Mouse (Mus musculus): ENCODE measurements at regions not wholly inside any gene's neighbourhood (a gene's known extent, or its start where the extent isn't known, plus 50 kb on each side); places are given as distances from the start of the nearest gene placed in this dataset.

DNA sequence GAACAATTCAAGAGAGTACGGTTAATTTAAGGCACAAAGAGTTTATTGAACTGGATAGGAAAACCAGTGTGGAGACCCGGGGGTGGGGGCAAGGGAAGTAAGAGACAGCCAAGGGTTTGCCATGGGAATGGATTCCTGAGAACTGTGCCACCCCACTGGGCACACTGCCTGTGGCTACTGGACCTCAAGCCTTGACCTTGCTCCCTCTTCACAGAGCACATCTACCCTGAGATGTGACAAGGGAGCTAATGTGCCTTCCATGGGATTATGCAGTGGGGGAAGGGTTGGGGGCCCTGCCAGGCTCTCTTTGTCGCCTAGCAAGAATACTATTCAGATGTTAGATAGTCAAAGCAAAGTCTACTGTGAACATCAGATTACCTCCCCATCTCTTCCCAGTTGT lies 294.2 kb upstream of the Stt3b start:
- DNase-seq (ENCODE audit: extremely low spot score in 1 of 2, low spot score in 1 of 2): peak; percentile 49 to 65

DNA sequence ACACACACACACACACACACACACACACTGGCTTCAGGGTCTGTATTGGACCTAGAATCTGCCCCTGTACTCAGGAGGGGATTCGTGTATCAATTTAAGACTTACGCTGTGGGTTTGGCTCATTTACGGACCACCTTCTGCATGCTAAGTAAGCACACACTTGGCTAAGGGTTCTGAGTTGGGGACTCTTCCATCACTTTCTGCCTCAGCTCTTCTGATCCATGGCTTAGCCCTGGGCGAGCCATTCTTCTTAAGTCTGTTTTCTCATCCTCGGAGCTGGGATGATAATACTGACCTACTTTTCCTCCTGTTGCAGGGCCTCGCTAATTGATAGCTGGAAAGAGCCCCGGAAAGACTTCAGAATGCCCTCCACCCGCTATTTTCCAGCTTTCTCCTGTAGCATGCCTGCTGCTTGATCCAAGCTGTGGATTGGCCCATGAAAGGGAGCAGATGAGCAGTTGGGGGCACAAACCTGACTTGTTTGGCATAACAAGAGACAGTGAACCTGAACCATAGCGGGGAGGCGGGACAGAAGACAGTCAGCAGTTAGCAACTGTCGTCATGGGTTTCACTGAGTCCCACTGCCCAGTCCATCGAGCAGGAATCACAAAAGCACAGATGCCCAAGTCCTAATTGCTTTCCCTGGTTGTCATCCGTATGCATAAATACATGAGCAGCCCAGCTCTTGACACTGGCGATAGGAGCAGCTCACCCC lies 294.9 kb upstream of the Stt3b start:
- no peak for DNase-seq (ENCODE audit: extremely low spot score in 1 of 2, low spot score in 1 of 2)

DNA sequence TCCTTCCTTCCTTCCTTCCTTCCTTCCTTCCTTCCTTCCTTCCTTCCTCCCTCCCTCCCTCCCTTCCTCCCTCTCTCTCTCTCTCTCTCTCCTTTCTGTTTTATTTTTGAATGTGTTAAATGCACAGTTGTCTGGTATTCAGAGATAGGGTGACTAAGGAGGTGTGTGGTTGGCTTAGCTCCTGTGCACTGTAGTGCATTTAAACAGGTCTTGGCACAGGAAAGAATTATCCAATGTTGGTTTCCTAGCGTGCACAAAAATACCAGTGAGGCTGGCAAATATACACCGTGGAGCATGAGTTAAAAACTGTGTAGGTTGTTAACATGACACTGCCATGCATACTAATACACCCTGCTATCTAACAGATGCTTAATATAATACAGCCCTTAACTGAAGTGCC lies 297.7 kb upstream of the Stt3b start:
- peak in 1 of 2 experiments; percentile 22 for DNase-seq (ENCODE audit: extremely low spot score in 1 of 2, low spot score in 1 of 2)

DNA sequence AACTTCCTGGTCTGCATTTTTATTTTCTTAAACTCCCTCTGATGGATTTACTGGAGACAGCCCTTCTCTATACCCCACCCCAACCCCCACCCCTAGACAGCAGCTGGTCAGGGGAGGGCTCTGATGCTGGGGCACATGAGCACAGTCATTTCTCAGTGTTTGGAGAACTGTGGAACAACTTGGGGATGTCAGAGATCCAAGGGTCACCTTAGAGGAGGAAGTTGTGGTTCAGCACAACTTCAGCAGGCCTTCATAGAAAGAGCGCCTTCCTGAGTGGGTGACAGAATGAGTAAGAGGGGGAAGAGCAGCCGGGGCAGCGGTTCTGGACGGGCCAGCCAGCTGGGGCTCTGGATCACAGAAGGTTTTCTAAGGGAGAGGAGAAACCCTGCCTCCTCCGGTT lies 298.2 kb upstream of the Stt3b start:
- DNase-seq (ENCODE audit: extremely low spot score in 1 of 2, low spot score in 1 of 2): no peak

DNA sequence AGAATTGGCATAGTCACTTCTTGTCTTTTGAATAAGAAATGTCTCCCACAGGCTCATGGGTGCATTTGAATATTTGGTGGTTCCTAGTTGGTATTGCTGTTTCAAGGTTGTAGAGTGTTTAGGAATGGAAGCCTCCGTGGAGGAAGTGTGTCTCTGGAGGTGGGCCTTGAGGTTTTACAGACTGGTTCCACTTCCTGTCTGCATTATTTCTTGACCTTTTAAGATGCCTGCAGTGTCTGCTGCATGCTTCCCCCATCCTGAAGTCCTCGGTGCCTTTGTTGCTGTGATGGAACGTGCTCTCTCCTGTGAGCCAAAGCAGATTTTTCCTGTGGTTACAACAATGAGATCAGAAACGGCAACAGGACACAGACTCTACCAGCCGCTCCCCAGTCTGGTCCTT lies 299.4 kb upstream of the Gadl1 start:
- no peak for DNase-seq (ENCODE audit: extremely low spot score in 1 of 2, low spot score in 1 of 2)

DNA sequence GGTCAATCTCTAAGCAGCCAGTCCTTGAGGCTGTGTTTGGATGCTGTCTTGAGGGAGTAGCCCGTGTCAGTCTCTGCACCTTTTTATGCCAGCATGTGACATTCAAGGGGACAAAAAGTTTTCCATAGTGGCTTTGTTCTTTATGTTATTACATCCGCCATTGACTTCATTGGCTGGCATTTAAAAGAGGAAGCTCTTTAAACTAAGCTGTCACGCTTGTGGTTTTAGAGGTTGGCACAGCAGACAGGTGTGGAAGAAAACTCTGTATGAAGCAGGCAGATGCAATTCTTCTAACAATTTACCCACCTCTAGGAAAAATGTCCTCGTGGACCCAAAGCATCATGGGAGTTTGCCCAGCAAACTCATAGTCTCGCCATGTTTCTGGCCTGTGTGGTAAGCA lies 297.5 kb upstream of the Gadl1 start:
- no peak for DNase-seq (ENCODE audit: extremely low spot score in 1 of 2, low spot score in 1 of 2)

DNA sequence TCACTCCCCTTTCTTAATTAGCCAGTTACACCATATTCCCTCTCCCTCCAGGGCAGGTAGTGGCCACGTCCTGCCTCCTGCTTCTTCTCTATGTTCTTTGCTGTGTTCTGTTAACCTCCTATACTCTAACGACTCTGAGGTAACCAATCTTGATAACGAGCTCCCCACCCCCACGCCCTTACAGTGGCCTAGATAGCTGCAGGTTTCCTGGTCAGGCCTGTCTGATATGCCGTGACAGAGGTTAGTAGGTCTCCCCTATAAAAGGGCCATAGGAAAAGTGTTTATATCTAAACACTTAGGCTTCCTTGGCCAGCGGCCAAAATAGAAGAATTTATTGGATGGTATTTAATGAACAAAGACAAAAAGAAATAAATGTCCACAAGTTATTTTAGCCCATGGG lies 296.3 kb upstream of the Gadl1 start:
- no peak for DNase-seq (ENCODE audit: extremely low spot score in 1 of 2, low spot score in 1 of 2)

DNA sequence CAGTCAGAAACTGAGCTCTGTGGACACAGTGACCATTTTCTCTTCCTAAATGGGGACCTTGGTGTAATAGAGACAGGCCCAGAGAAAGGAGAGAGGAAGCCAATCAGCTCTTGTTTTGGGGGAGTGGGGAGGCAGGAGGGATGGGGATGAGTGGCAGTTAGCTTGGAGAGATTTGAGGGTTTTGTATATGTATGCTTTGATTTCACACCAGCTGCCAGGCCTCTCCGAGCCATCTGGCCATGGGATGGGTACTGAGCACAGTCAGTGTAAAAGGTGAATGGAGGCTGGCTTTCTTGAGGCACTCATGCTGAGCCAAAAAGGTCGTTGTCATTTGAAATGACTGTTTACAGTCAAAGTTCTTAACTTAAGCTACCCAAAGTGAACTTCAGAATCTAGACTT lies 295.2 kb upstream of the Gadl1 start:
- no peak for DNase-seq (ENCODE audit: extremely low spot score in 1 of 2, low spot score in 1 of 2)

DNA sequence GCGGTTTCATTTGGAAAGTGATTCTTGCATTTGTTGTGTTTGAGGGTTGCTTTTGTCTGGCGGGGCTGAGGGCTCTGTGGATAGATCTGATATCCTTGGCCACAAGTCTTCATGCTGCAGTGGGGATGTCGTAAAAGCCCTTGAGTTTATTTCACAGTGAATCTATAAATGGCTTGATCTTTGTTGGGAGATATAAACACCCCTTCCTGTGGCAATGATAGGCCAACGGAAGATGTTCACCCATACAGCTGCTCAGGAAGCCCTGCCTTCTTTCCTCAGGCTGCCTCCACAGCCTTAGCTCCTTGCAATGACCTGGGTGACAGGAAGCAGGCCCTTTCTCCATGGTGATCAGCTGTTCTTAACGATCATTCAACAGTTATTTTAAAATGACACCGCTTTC lies 291.3 kb upstream of the Gadl1 start:
- DNase-seq (ENCODE audit: extremely low spot score in 1 of 2, low spot score in 1 of 2): no peak

DNA sequence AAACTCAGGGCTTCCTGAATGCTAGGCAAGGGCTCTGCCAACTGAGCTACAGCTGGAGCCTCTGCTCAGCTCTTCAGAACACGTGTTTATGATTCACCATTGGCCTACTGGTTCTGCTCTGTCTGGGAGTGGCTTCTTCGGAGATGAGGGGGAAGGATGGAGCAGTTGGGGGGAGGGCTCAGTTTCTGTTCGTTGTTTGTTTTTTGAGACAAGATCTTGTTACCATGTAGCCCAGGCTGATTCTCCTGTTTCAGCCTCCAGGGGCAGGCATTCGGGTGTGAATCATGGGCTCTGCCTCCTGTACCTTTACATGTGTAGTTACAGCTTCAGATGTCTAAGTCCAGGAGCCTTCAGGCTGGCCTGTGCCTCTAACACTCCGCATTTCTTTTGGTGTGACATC lies 285.3 kb upstream of the Gadl1 start:
- DNase-seq (ENCODE audit: extremely low spot score in 1 of 2, low spot score in 1 of 2): no peak

DNA sequence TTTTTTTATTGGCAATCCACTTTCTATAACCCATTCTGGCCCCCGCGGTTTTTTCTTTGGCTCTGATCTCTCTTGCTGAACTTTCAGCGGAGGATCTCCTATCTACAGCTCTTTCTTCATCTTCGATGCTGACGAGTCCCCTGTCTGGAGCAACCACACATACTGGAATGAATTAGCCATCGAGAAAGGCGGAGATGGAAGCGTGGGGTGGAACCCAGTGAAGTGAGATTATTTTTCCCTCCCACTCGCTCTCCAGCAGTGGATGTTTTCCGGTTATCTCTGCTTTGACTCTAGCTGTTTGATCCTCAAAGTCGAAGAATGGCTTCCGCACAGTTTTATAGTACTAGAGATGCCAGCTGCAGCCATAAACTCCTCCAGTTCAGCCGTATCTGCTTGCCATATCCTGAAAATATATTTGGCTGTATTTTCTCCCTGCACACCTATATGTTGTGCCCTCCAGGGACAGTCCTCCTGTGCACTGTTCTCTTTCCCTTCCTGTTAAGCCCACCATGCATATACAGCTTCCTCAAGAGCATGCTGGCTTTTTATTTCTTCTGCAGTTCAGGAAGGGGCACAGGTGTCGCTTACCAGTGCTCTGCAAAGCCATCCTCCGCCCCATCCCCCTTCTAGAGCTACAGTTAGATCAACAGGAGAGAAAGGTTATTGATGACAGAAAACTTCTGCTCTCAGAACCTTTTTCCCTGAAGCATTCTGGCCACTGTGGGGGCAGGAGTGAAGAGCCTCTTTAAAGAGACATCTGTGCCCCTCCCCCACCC lies 284.3 kb upstream of the Gadl1 start:
- peak in 1 of 2 experiments; percentile 17 for DNase-seq (ENCODE audit: extremely low spot score in 1 of 2, low spot score in 1 of 2)

DNA sequence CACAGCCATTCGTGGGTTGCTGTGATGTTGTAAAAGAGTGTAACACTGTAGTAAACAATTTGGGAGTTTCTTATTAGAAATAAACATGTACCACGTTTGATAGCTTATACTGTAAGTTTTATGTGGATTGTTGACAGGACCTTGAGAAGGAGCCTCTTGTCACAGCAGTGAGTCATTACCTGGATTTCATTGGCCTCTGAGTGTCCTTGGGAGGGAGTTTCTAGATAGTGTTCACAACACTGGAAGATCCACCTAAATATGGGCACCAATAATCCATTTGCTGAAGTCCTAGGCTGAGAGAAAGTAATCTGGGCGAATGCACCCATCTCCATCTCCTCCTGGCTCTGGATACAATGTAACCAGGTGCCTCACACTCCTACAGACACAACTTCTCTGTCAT lies 281.7 kb upstream of the Gadl1 start:
- DNase-seq (ENCODE audit: extremely low spot score in 1 of 2, low spot score in 1 of 2): no peak

DNA sequence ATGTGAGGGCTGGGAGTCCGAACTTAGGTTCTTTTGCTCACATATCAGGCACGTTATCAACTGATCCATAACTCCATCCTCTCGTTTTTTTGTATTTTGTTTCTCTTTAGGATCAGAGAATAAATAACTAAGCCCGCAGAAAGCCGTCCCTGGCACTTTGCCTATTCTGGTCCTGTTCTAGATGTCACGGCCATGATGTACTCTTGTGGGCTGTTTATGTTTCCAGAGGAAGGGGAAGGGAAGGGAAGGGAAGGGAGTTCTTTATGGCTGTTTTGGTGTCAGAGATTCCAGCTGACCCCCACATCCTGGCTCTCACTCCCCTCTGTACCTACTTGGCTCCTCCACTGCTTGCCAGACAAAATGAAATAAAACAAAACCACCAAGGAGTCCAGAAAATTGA lies 272.1 kb upstream of the Gadl1 start:
- DNase-seq (ENCODE audit: extremely low spot score in 1 of 2, low spot score in 1 of 2): no peak

DNA sequence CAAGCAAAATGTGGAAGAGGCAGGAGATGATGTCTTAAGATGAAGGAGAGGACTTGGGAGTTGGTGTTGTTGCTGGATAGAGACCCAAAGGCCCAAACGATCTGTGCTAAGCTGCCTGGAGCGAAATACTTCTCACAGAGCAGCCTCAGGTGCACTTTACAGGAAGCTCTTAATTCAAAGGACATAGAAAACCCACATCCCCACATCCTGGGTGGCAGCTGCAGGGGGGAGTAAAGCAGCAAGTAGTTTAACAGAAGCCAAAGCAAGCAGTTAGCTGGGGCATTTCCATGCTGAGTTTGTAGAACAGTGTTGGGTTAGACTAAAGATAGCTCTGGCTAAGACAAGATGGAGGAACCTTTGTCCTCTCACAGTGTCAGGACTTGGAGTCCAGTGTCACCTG lies 268.5 kb upstream of the Gadl1 start:
- DNase-seq (ENCODE audit: extremely low spot score in 1 of 2, low spot score in 1 of 2): no peak

DNA sequence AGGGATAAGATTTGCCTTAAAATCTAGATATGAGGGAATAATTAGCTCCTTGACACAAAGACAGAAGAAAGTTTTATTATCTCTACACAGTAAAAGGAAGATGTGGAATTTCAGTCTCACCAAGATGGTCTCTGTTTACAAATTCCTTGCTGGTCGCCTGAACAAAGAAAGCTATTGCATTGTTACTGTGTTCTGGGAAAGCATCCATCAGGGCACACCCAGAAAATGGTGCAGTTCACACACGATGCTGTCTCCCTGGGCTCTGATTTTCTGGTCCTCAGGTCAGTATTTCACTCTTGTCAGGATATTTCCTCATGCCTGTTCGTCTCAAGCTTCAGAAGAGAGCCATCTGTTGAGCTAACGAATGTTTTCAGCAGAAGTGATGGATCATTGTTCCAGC lies 267.2 kb upstream of the Gadl1 start:
- no peak for DNase-seq (ENCODE audit: extremely low spot score in 1 of 2, low spot score in 1 of 2)

DNA sequence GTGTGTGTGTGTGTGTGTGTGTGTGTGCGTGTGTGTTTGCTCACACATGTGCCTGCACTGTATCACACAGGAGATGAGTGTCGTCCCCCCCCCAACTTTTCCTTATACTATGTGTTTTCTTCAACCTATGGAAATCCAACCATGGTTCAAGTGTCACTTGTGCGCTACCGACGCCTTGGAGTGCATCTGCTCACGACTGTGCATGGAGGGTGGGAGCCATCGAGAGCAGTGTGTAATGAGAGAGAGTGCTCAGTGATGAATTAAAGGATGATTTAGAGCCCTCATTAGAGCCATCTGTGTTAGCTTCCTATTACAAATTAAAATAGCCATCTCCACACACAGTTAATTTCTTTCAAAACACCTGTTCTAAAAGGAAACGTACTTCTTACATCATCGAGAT lies 264.3 kb upstream of the Gadl1 start:
- no peak for DNase-seq (ENCODE audit: extremely low spot score in 1 of 2, low spot score in 1 of 2)

DNA sequence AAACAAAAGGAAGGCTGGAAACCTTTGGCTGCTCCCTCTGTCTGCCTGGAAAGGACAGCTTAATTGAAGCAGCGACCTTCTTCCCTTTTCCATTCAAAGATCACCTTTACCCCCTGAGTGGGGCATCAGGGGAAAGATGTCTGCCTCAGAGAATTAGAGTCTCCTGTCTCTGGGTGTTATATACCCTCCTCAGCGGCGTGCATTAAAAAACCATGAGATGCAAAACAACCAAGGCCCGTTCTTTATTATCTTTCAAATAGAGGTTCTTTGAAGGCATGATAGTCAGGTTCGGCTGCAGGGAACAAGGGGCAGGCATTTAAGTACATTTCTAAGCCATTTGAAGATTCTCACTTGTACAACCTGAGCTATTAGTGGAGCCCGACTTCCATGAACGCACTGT lies 263.0 kb upstream of the Gadl1 start:
- DNase-seq (ENCODE audit: extremely low spot score in 1 of 2, low spot score in 1 of 2): no peak

DNA sequence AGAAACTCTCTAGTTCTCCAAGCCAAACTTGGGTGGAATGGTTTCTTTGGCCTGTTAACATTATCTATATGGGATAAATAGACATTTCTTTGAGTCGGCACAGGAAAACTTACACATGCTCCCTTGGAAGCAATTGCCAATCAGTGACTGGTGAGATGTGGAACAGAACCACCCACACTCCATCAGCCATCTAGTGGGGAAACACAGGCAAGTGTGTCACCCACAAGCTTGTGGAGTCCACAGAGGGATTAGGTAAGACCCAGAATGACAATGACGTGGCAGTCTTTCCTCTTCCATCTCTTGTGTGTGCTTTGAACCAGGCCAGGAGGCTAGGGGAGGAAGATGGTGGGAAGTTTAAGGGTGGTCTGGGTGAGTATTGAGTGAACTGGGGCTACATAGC lies 257.5 kb upstream of the Gadl1 start:
- peak; percentile 14 to 46 for DNase-seq (ENCODE audit: extremely low spot score in 1 of 2, low spot score in 1 of 2)

DNA sequence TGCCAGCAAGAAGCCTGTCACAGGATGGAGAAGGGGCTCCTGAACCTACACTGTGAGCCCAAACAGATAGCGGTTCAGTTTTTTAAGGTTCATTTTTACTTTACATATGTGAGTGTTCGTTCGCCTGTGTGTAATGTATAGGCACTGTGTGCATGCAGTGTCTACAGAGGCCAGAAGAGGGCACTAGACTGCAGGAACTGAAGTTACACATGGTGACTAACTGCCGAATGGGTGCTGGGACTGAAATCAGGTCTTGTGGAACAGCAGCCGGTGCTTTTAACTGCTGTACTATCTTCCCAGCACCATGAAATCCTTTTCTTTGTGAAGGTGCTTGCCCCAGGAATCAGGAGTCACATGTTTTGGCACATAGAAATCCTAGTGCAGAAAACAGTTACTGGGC lies 256.1 kb upstream of the Gadl1 start:
- DNase-seq (ENCODE audit: extremely low spot score in 1 of 2, low spot score in 1 of 2): no peak

DNA sequence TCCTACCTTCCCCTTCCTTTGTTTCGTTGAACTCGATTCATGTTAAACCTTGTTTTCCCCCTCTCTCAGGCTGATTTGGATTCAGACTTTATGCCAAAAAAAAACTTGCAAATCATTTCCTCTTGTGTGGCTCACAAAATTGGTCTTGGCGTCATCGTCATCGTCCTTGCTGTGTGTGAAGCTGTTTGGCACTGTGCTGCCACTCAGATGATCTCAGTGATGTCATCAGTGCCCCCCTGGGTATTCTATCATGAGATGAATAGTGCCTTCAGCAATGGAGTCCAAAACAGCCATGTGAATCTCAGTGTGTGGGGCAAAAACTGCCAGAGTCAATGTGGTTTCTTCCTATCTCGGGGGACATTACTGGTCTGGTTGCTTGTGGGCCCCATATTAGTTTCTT lies 254.3 kb upstream of the Gadl1 start:
- DNase-seq (ENCODE audit: extremely low spot score in 1 of 2, low spot score in 1 of 2): no peak

DNA sequence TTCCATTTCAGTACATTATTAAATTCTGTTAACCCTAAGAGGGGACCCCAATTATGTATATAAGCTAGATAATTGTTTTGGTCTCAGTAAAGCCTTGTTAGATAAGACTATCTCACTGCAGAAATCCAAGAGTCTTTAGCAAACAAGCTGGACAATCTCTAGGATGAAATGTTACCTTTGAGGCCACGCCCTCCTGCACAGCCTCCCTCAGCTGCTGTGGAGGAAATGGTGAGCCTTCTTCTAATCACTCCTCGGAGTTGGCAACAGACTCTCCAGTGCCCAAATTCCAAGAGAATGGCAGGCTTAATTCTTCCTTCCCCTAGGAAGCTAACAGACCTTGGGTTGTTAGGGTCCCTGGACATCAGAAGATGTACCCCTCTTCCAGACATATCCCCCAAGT lies 252.7 kb upstream of the Gadl1 start:
- DNase-seq (ENCODE audit: extremely low spot score in 1 of 2, low spot score in 1 of 2): no peak

DNA sequence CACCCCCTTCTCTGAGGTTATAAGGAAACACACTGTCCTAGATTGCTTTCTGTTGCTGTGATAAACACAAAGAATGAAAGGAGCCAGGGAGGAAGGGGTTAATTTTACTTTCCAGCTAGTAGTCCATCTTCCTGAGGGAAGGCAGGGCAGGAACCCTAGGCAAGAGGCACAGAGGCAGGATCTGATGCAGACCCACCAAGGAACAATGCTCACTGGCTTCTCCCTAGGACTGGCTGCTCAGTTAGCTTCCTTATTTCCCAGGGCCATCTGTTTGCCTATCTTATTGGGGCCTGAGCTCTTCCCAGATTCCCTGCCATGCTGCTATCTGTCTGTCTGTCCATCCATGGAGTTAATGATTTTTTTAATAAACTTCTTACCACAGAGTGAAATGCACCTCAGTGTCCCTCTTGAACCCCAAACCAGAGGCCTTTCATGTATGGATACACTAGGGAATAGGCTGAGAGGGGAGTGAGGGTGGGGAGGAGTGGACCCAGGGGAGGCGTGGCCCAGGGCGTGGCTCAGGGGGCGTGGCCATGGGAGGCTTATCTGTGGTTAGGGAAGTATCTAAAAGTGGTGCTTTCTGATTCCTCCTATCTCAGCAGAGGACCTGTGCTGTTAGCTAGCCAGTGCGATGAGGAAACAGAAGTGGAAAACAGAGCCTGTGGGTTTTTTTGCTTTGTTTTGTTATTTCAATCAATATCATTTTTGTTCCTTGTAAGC lies 252.1 kb upstream of the Gadl1 start:
- DNase-seq (ENCODE audit: extremely low spot score in 1 of 2, low spot score in 1 of 2): no peak

Data from frontal cortex, adult 2 months (tissue).